Mouse (Mus musculus) lung, adult 2 months (tissue): ENCODE measurements around the gene Slc7a6.

Experiments
- CTCF ChIP-seq: fragments of 200-500 bp; IDR thresholded peaks from 2 replicates; pipeline ENCODE4 v1.5.1; 2011; ENCODE audit warnings: mild to moderate bottlenecking, low read length, control low read depth; ENCODE audit not compliant: insufficient read depth
- POLR2A ChIP-seq: fragments of 200-500 bp; IDR thresholded peaks from 2 replicates; pipeline ENCODE4 v1.6.1; 2011; ENCODE audit warnings: low read depth, mild to moderate bottlenecking, control low read depth, low read length, borderline replicate concordance; ENCODE audit errors: extremely low read depth

- no peak for TF ChIP-seq CTCF
- no peak for TF ChIP-seq POLR2A
Observed at GRCm38 (mm10) chr8:106219620-106220019, 51.0 kb downstream of the Slc7a6 start.
